Mouse (Mus musculus): ENCODE data around the gene Ssc4d. TPM values are rescaled to one million over a fixed set of nuclear protein-coding genes. Genes with fewer than 3 reads are reported as not detected.

Gene Ssc4d
- polyA plus RNA-seq, 1 experiment from 2014 or later = 0.93 TPM

- ATAC-seq (replicated peaks; ENCODE audit: insufficient number of reproducible peaks, low FRiP score, low TSS enrichment) = no peak
- whole genome bisulfite sequencing (ENCODE audit: insufficient replicate concordance) = 72% methylated on average over 6 of the region's 6 CpGs
Observed at GRCm38 (mm10) chr5:135942710-135943109, 31.6 kb downstream of the Ssc4d start.

GRCm38 (mm10) chr5:135940587-135940986 lies 33.7 kb downstream of the Ssc4d start:
- Histone ChIP-seq H3K27me3 (ENCODE audit: control insufficient read depth, insufficient read depth, low read length) (no peaks in the 10 kb centered on the region), H3K36me3 (ENCODE audit: control insufficient read depth, insufficient read depth, low read length) (no peaks in the 10 kb centered on the region), H3K9ac (ENCODE audit: low read depth, low read length) (no peak overlapping the region), H3K9me3 (replicated peaks; ENCODE audit: control insufficient read depth, low read length) (no peaks in the 10 kb centered on the region), H3K4me2 (no peak overlapping the region), H3K4me1 (ENCODE audit: control insufficient read depth, insufficient read depth, low read length) (no peaks in the 10 kb centered on the region; the same call in 1 of the 2 replicates), H3K27ac (ENCODE audit: low read depth, low read length) (no peak overlapping the region), H3K4me3 (ENCODE audit: low read depth, low read length) (no peak overlapping the region)
- ATAC-seq (replicated peaks; ENCODE audit: insufficient number of reproducible peaks, low FRiP score, low TSS enrichment) = peak; percentile 52; the same call in 1 of the 2 replicates
- WGBS (ENCODE audit: insufficient replicate concordance) = 61% methylated on average over 5 of the region's 5 CpGs

More at GRCm38 (mm10) chr5:135942710-135943109, 31.6 kb downstream of the Ssc4d start:
- H3K9me3 ChIP-seq (replicated peaks; ENCODE audit: control insufficient read depth, low read length) = no peaks in the 10 kb centered on the region
- H3K36me3 ChIP-seq (ENCODE audit: control insufficient read depth, insufficient read depth, low read length) = no peaks in the 10 kb centered on the region
- H3K4me3 ChIP-seq (ENCODE audit: low read depth, low read length) = no peak overlapping the region
- peaks cover 9% of the 10 kb centered on the region; the same call in 1 of the 2 replicates for H3K4me1 ChIP-seq (ENCODE audit: control insufficient read depth, insufficient read depth, low read length)
- no peaks in the 10 kb centered on the region for H3K27me3 ChIP-seq (ENCODE audit: control insufficient read depth, insufficient read depth, low read length)
- no peak overlapping the region for H3K4me2 ChIP-seq
- no peak overlapping the region for H3K9ac ChIP-seq (ENCODE audit: low read depth, low read length)
- H3K27ac ChIP-seq (ENCODE audit: low read depth, low read length) = no peak overlapping the region

- H3K27me3 ChIP-seq (ENCODE audit: control insufficient read depth, insufficient read depth, low read length) = no peaks in the 10 kb centered on the region
- H3K27ac ChIP-seq (ENCODE audit: low read depth, low read length) = no peak overlapping the region
- no peak overlapping the region; the same call in 1 of the 2 replicates for H3K4me2 ChIP-seq
- WGBS (ENCODE audit: insufficient replicate concordance) = 75% methylated on average over 6 of the region's 6 CpGs
- peaks cover 8% of the 10 kb centered on the region; the same call in 1 of the 2 replicates for H3K4me1 ChIP-seq (ENCODE audit: control insufficient read depth, insufficient read depth, low read length)
- no peaks in the 10 kb centered on the region for H3K9me3 ChIP-seq (replicated peaks; ENCODE audit: control insufficient read depth, low read length)
- ATAC-seq (replicated peaks; ENCODE audit: insufficient number of reproducible peaks, low FRiP score, low TSS enrichment) = no peak
- H3K36me3 ChIP-seq (ENCODE audit: control insufficient read depth, insufficient read depth, low read length) = peaks cover 4% of the 10 kb centered on the region
- H3K4me3 ChIP-seq (ENCODE audit: low read depth, low read length) = no peak overlapping the region
- H3K9ac ChIP-seq (ENCODE audit: low read depth, low read length) = no peak overlapping the region
Observed at GRCm38 (mm10) chr5:135935641-135936190, 38.6 kb downstream of the Ssc4d start.

- Histone ChIP-seq H3K27me3 (ENCODE audit: control insufficient read depth, insufficient read depth, low read length) (no peaks in the 10 kb centered on the region), H3K36me3 (ENCODE audit: control insufficient read depth, insufficient read depth, low read length) (peaks cover 9% of the 10 kb centered on the region), H3K27ac (ENCODE audit: low read depth, low read length) (peak overlapping the region; percentile 98), H3K4me2 (peak overlapping the region; percentile 79), H3K4me1 (ENCODE audit: control insufficient read depth, insufficient read depth, low read length) (peaks cover 8% of the 10 kb centered on the region; the same call in 1 of the 2 replicates), H3K9ac (ENCODE audit: low read depth, low read length) (peak overlapping the region; percentile 60), H3K9me3 (replicated peaks; ENCODE audit: control insufficient read depth, low read length) (no peaks in the 10 kb centered on the region), H3K4me3 (ENCODE audit: low read depth, low read length) (peak overlapping the region; percentile 97)
- WGBS (ENCODE audit: insufficient replicate concordance) = 49% methylated on average over 7 of the region's 7 CpGs
- peak; percentile 19; the same call in 1 of the 2 replicates for ATAC-seq (replicated peaks; ENCODE audit: insufficient number of reproducible peaks, low FRiP score, low TSS enrichment)
Observed at GRCm38 (mm10) chr5:135935176-135935523, 39.2 kb downstream of the Ssc4d start.

- Histone ChIP-seq H3K27me3 (ENCODE audit: control insufficient read depth, insufficient read depth, low read length) (no peaks in the 10 kb centered on the region), H3K27ac (ENCODE audit: low read depth, low read length) (peak within 1 kb of the TSS; percentile 98), H3K4me3 (ENCODE audit: low read depth, low read length) (peak within 1 kb of the TSS; percentile 97), H3K9me3 (replicated peaks; ENCODE audit: control insufficient read depth, low read length) (no peaks in the 10 kb centered on the region), H3K4me2 (peak within 1 kb of the TSS; percentile 79), H3K9ac (ENCODE audit: low read depth, low read length) (peak within 1 kb of the TSS; percentile 97), H3K36me3 (ENCODE audit: control insufficient read depth, insufficient read depth, low read length) (peaks cover 12% of the 10 kb centered on the region), H3K4me1 (ENCODE audit: control insufficient read depth, insufficient read depth, low read length) (peaks cover 8% of the 10 kb centered on the region; the same call in 1 of the 2 replicates)
- WGBS (ENCODE audit: insufficient replicate concordance) = under 1% methylated on average over 47 of the region's 48 CpGs
- ATAC-seq (replicated peaks; ENCODE audit: insufficient number of reproducible peaks, low FRiP score, low TSS enrichment) = peak; percentile 97
Observed at GRCm38 (mm10) chr5:135934481-135935175, 39.7 kb downstream of the Ssc4d start, which contains the start of gene Ywhag. Gene Ywhag, minus strand, starts transcription at chr5:135934616.

- Histone ChIP-seq H3K36me3 (ENCODE audit: control insufficient read depth, insufficient read depth, low read length) (peaks cover 19% of the 10 kb centered on the region), H3K27me3 (ENCODE audit: control insufficient read depth, insufficient read depth, low read length) (no peaks in the 10 kb centered on the region), H3K4me3 (ENCODE audit: low read depth, low read length) (peak overlapping the region; percentile 97), H3K4me2 (peak overlapping the region; percentile 79), H3K9ac (ENCODE audit: low read depth, low read length) (peak overlapping the region; percentile 97), H3K4me1 (ENCODE audit: control insufficient read depth, insufficient read depth, low read length) (peaks cover 8% of the 10 kb centered on the region; the same call in 1 of the 2 replicates), H3K27ac (ENCODE audit: low read depth, low read length) (peak overlapping the region; percentile 98), H3K9me3 (replicated peaks; ENCODE audit: control insufficient read depth, low read length) (no peaks in the 10 kb centered on the region)
- WGBS (ENCODE audit: insufficient replicate concordance) = under 1% methylated on average over 35 of the region's 35 CpGs
- peak; percentile 63 for ATAC-seq (replicated peaks; ENCODE audit: insufficient number of reproducible peaks, low FRiP score, low TSS enrichment)
Observed at GRCm38 (mm10) chr5:135933900-135934441, 40.4 kb downstream of the Ssc4d start.

GRCm38 (mm10) chr5:135933222-135933899 lies 41.0 kb downstream of the Ssc4d start:
- Histone ChIP-seq H3K9ac (ENCODE audit: low read depth, low read length) (peak overlapping the region; percentile 97), H3K4me2 (peak overlapping the region; percentile 79), H3K4me3 (ENCODE audit: low read depth, low read length) (peak overlapping the region; percentile 97), H3K27me3 (ENCODE audit: control insufficient read depth, insufficient read depth, low read length) (no peaks in the 10 kb centered on the region), H3K9me3 (replicated peaks; ENCODE audit: control insufficient read depth, low read length) (no peaks in the 10 kb centered on the region), H3K36me3 (ENCODE audit: control insufficient read depth, insufficient read depth, low read length) (peaks cover 19% of the 10 kb centered on the region), H3K27ac (ENCODE audit: low read depth, low read length) (peak overlapping the region; percentile 98), H3K4me1 (ENCODE audit: control insufficient read depth, insufficient read depth, low read length) (peaks cover 8% of the 10 kb centered on the region; the same call in 1 of the 2 replicates)
- WGBS (ENCODE audit: insufficient replicate concordance) = 12% methylated on average over 12 of the region's 12 CpGs
- no peak for ATAC-seq (replicated peaks; ENCODE audit: insufficient number of reproducible peaks, low FRiP score, low TSS enrichment)

- H3K9me3 ChIP-seq (replicated peaks; ENCODE audit: control insufficient read depth, low read length) = no peaks in the 10 kb centered on the region
- WGBS (ENCODE audit: insufficient replicate concordance) = 71% methylated on average over 2 of the region's 2 CpGs
- H3K4me1 ChIP-seq (ENCODE audit: control insufficient read depth, insufficient read depth, low read length) = peaks cover 8% of the 10 kb centered on the region; the same call in 1 of the 2 replicates
- H3K4me2 ChIP-seq = peak overlapping the region; percentile 79; the same call in 1 of the 2 replicates
- no peaks in the 10 kb centered on the region for H3K27me3 ChIP-seq (ENCODE audit: control insufficient read depth, insufficient read depth, low read length)
- no peak overlapping the region for H3K9ac ChIP-seq (ENCODE audit: low read depth, low read length)
- H3K27ac ChIP-seq (ENCODE audit: low read depth, low read length) = no peak overlapping the region
- H3K36me3 ChIP-seq (ENCODE audit: control insufficient read depth, insufficient read depth, low read length) = peaks cover 19% of the 10 kb centered on the region
- no peak for ATAC-seq (replicated peaks; ENCODE audit: insufficient number of reproducible peaks, low FRiP score, low TSS enrichment)
- no peak overlapping the region for H3K4me3 ChIP-seq (ENCODE audit: low read depth, low read length)
Observed at GRCm38 (mm10) chr5:135932359-135932758, 42.0 kb downstream of the Ssc4d start.

All from heart, embryonic 11.5 days (tissue).